Mouse (Mus musculus) heart, embryonic 11.5 days (tissue): ENCODE results near the gene Tfip11. TPM values are rescaled to one million over a fixed set of nuclear protein-coding genes. Genes with fewer than 3 reads are reported as not detected.

ENCODE experiments used
- ATAC-seq: fragments of 200-750 bp; cut with Nextera tagmentation; replicated peaks from 2 replicates; pipeline ENCODE4 v1.8.0; 2017; ENCODE audit warnings: moderate library complexity; ENCODE audit not compliant: insufficient number of reproducible peaks, low FRiP score, low TSS enrichment
- H3K27ac ChIP-seq: fragments of 300-500 bp; sonication (generic); 2 replicates; pipeline ENCODE4 v1.5.1; 2014; ENCODE audit warnings: mild to moderate bottlenecking, low read depth, low read length
- H3K27me3 ChIP-seq: fragments of 300-500 bp; sonication (generic); 2 replicates; pipeline ENCODE4 v1.6.1; 2014; ENCODE audit warnings: mild to moderate bottlenecking, low read length, mixed read lengths; ENCODE audit not compliant: control insufficient read depth, insufficient read depth
- H3K36me3 ChIP-seq: fragments of 300-500 bp; sonication (generic); 2 replicates; pipeline ENCODE4 v1.6.1; 2014; ENCODE audit warnings: mild to moderate bottlenecking, low read length, moderate library complexity, mixed read lengths; ENCODE audit not compliant: control insufficient read depth, insufficient read depth
- H3K4me1 ChIP-seq: fragments of 300-500 bp; sonication (generic); 2 replicates; pipeline ENCODE4 v1.6.1; 2014; ENCODE audit warnings: low read length; ENCODE audit not compliant: control insufficient read depth, insufficient read depth
- H3K4me2 ChIP-seq: fragments of 300-500 bp; sonication (generic); 2 replicates; pipeline ENCODE4 v1.6.1; 2014; ENCODE audit warnings: mild to moderate bottlenecking, moderate library complexity
- H3K4me3 ChIP-seq: fragments of 300-500 bp; sonication (generic); 2 replicates; pipeline ENCODE4 v1.5.1; 2014; ENCODE audit warnings: low read depth, low read length
- H3K9ac ChIP-seq: fragments of 300-500 bp; sonication (generic); 2 replicates; pipeline ENCODE4 v1.6.1; 2014; ENCODE audit warnings: mild to moderate bottlenecking, low read depth, low read length, moderate library complexity
- H3K9me3 ChIP-seq: fragments of 300-500 bp; sonication (generic); replicated peaks from 2 replicates; pipeline ENCODE4 v1.6.1; 2016; ENCODE audit warnings: low read length; ENCODE audit not compliant: control insufficient read depth
- WGBS: fragments of 180-500 bp; shearing (Covaris S2); extraction: QIAGEN DNeasy Blood & Tissue Kit; methylation state at CpG from one replicate; pipeline ENCODE4 v1.1.7; 2014; ENCODE audit not compliant: insufficient replicate concordance; 5-methylcytosine and 5-hydroxymethylcytosine counted together
- polyA plus RNA-seq: library from polyadenylated mRNA; unstranded; fragments of >200 nt; fragmentation: Nextera tagmentation; extraction: Ambion mirVana; gene quantifications from 2 replicates; pipeline ENCODE4 v1.2.1, GENCODE M21; 2014

Gene Tfip11
- polyA plus RNA-seq, 1 experiment from 2014 or later, result 13.7 TPM

DNA sequence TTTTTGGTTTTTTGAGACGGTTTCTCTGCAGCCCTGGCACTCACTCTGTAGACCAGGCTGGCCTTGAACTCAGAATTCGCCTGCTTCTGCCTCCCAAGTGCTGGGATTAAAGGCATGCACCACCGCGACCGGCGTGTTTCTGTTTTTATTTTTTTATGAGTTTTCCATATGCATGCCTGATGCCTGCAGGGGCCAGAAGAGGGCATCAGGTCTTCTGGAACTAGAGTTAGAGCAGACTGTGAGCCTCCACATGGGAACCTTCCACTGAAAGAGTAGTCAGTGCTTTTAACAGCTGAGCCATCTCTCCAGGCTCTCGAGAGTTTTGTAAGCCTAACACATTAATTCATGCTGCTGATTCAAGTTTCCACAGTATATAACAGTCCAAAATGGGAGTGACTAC, 13.1 kb downstream of the Tfip11 start:
- Histone ChIP-seq H3K9ac (no peak overlapping the region), H3K9me3 (no peaks in the 10 kb centered on the region), H3K4me3 (no peak overlapping the region), H3K36me3 (peaks cover 25% of the 10 kb centered on the region), H3K4me2 (no peak overlapping the region), H3K4me1 (peaks cover 5% of the 10 kb centered on the region), H3K27ac (no peak overlapping the region), H3K27me3 (no peaks in the 10 kb centered on the region)
- no peak for ATAC-seq
- 72% methylated on average over 7 of the region's 7 CpGs for whole genome bisulfite sequencing

DNA sequence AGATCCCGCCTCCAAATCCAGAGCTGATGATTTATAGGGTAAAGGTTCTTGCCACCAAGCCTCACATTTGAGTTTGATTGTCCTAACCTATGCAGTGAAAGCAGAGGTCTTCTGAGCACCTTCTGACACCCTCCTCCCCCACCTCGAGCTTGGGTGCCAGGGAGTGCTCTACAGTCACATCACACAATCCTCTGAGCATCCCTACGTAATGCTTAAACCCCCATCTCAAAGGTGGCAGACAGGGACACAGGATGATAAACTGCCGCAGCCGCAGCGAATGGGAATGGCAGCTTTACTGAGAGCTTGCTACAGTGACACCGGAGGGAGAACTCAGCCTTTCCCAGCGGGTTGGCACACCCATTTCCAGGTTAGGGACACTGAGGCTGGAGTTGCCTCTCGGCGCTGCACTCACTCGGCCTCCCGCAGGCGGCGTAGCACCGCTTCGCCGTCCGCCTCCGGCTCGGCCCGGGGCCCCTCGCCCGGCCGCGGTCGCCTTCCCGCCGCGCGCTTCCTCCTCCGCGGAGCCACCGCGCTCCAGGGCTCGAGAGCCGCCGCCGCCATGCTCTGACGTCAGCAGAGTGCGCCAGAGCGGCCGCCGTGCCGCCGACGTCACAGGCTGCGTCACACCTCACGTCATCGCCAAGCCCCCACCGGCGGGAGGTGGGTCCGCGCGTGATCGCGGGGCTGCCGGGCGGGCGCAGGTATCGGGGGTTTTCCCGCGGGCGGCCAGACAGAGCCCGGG, 16.5 kb downstream of the Tfip11 start, which contains the start of the genes Srrd and Hps4:
Gene Srrd (minus strand): TSS at position 578 of the 742 bp plus-strand sequence.
Gene Hps4 (plus strand): TSS at position 621 of the 742 bp plus-strand sequence.
- ATAC-seq, result peak; percentile 69
- 2% methylated on average over 58 of the region's 64 CpGs for WGBS

DNA sequence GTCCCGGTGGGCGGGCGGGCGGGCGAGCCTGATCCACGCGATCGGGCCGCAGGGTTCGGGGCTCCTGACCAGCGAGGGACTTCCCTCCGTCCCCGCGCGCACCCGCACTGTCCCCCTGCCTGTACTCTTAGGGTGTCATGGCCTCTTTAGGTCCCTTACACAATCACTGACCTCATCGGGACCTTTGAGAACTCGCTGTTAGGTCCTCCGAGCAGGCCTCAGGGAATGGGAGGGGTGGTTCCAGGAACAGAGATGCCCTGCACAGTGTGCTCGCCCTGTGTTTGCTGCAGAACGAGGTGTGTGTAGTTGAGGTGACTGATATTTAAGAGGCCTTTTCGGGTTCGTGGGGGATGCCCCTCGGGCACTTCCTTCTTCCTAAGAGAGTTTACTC, 17.0 kb downstream of the Tfip11 start:
- H3K9ac ChIP-seq, result peak overlapping the region; percentile 88
- H3K27me3 ChIP-seq, result no peaks in the 10 kb centered on the region
- peak; percentile 72 for ATAC-seq
- H3K4me2 ChIP-seq, result peak overlapping the region; percentile 87
- H3K27ac ChIP-seq, result no peak overlapping the region
- H3K36me3 ChIP-seq, result peaks cover 4% of the 10 kb centered on the region
- peaks cover 5% of the 10 kb centered on the region for H3K4me1 ChIP-seq
- H3K9me3 ChIP-seq, result no peaks in the 10 kb centered on the region
- H3K4me3 ChIP-seq, result peak overlapping the region; percentile 95
- under 1% methylated on average over 24 of the region's 24 CpGs for WGBS

More for the DNA sequence above, 16.5 kb downstream of the Tfip11 start, which contains the start of the genes Srrd and Hps4:
- H3K4me1 ChIP-seq, result peaks cover 5% of the 10 kb centered on the region
- H3K27me3 ChIP-seq, result no peaks in the 10 kb centered on the region
- no peaks in the 10 kb centered on the region for H3K9me3 ChIP-seq
- H3K27ac ChIP-seq, result no peak within 1 kb of the TSS
- H3K4me3 ChIP-seq, result peak within 1 kb of the TSS; percentile 95
- peaks cover 6% of the 10 kb centered on the region for H3K36me3 ChIP-seq
- peak within 1 kb of the TSS; percentile 87 for H3K4me2 ChIP-seq
- peak within 1 kb of the TSS; percentile 88 for H3K9ac ChIP-seq

DNA sequence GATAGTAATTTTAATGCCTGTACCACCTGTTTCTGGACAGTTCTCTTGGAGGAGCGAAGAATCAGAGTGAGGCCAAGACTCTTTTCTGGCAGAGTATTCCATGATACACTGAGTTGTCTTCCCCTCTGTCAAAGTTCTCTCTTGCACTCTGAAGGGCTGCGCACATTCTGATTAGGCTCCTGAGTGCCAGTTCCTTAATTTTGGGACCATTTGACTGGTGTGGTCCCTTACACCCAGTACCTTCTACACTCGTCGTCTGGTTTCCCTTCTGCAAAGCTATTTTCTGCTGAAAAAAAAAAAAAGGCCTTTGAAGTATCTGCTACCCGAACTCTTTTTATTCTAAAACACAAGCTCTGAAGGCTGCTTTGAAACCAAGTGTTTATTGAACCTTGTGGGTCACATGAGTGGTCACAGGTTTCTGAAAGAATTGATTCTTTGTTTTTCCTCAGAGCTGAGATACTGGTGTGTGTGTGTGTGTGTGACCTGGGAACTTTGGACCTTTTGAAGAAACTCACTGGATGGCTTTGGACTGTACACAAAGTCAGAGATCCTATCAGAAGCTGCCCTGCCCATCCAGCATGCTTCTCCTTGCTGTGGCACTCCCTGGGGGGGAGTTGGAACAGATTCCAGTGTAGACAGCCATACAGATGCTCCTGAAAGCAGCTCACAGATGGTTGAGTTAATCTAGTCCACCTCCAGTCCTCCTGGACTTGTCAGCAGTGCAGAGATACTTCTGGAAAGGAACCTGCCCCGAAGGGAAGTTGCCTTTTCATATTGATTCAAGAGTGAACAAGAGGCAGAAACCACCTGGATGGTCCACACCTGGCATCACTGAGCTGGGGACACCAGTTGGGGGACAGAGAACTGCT, 18.2 kb downstream of the Tfip11 start:
- WGBS, result 77% methylated on average over 6 of the region's 6 CpGs
- H3K27me3 ChIP-seq, result no peaks in the 10 kb centered on the region
- H3K27ac ChIP-seq, result no peak overlapping the region

DNA sequence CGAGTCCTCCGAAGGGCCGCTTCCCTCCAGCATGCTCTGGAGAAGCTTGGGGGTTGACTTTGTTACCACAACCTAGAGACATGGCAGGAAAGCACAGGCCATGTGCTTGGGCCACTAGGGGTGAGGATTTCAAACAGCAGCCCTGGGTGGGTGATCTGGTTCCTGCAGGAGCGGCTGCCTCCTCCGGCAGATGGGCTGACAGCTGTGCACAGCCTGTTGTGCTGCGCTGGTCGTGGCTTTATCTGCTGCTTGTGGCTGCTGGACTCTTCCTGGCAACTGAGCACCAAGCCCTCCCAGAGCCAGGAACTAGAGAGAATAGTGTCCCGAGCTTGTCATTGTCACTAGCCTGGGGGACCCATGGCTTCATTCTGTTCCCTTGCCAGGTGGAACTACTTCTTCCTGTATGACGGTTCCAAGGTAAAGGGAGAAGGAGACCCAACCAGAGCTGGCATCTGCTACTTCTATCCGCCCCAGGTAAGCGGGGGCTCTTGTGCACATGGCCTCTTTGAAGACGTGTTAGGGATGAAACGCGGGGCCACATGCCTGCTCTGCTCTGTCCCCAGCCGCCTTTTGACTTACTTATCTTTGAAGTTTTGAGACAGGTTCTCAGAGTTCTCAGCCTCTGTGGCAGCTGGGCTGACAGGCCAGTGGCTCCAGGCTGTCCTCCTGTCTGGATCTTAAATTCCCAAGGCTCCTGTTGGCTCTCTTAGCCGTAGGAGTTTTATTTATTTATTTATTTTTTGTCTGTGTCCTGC, 20.2 kb downstream of the Tfip11 start:
- peaks cover 5% of the 10 kb centered on the region for H3K4me1 ChIP-seq
- H3K9me3 ChIP-seq, result no peaks in the 10 kb centered on the region
- H3K27ac ChIP-seq, result no peak overlapping the region
- no peak overlapping the region for H3K4me3 ChIP-seq
- no peak overlapping the region for H3K4me2 ChIP-seq
- H3K9ac ChIP-seq, result no peak overlapping the region
- no peaks in the 10 kb centered on the region for H3K27me3 ChIP-seq
- 78% methylated on average over 16 of the region's 16 CpGs for WGBS
- peaks cover 6% of the 10 kb centered on the region; the same call in 1 of the 2 replicates for H3K36me3 ChIP-seq
- ATAC-seq, result no peak

More for the DNA sequence above, 18.2 kb downstream of the Tfip11 start:
- Histone ChIP-seq H3K9me3 (no peaks in the 10 kb centered on the region), H3K9ac (no peak overlapping the region), H3K4me3 (no peak overlapping the region), H3K4me2 (no peak overlapping the region), H3K4me1 (peaks cover 5% of the 10 kb centered on the region), H3K36me3 (peaks cover under 1% of the 10 kb centered on the region; the same call in 1 of the 2 replicates)
- no peak for ATAC-seq

DNA sequence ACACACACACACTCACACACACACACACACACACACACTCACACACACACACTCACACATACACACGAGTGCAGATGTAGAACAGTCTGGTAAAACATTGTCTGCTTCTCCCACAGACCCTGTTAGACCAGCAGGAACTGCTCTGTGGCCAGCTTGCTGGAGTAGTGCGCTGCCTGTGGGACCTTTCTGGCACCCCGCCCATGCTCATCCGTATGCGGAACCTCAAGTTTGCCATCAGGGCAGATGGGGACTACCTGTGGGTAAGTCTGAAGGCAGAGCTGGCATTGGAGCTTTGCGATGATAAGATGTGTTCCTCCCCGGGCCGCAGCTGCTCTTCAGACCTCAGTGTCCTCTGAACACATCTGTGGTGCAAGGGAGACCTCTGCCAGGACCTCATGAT, 23.0 kb downstream of the Tfip11 start:
- no peaks in the 10 kb centered on the region for H3K4me1 ChIP-seq
- no peak overlapping the region for H3K9ac ChIP-seq
- H3K27ac ChIP-seq, result no peak overlapping the region
- H3K9me3 ChIP-seq, result no peaks in the 10 kb centered on the region
- H3K36me3 ChIP-seq, result peaks cover 9% of the 10 kb centered on the region; the same call in 1 of the 2 replicates
- no peaks in the 10 kb centered on the region; the same call in 1 of the 2 replicates for H3K27me3 ChIP-seq
- no peak for ATAC-seq
- H3K4me3 ChIP-seq, result no peak overlapping the region
- 90% methylated on average over 8 of the region's 8 CpGs for WGBS
- H3K4me2 ChIP-seq, result no peak overlapping the region

DNA sequence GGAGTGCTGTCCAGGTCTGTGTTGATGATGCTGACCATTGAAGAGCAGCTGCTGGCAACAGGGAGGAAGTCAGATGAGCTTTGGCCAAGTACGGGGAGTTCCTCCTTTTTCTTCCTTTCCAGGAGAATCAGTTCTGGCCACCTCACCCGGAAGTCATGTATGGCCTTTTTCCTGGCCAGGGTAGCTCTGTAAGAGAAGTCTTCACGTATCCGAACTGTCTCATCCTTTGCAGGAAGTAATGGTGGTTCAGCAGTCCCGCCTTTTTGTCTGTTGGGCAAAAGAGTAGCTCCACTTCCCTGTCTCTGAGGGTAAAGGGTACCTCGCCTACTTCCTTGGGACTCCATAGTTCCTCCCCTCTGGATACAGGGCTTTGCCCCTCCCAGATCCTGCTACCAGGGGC, 29.3 kb downstream of the Tfip11 start:
- Histone ChIP-seq H3K36me3 (peaks cover 5% of the 10 kb centered on the region; the same call in 1 of the 2 replicates), H3K4me3 (no peak overlapping the region), H3K9ac (no peak overlapping the region), H3K27me3 (peaks cover 5% of the 10 kb centered on the region), H3K4me2 (no peak overlapping the region), H3K4me1 (peaks cover 7% of the 10 kb centered on the region; the same call in 1 of the 2 replicates), H3K9me3 (no peaks in the 10 kb centered on the region), H3K27ac (no peak overlapping the region)
- 88% methylated on average over 6 of the region's 6 CpGs for WGBS
- no peak for ATAC-seq

DNA sequence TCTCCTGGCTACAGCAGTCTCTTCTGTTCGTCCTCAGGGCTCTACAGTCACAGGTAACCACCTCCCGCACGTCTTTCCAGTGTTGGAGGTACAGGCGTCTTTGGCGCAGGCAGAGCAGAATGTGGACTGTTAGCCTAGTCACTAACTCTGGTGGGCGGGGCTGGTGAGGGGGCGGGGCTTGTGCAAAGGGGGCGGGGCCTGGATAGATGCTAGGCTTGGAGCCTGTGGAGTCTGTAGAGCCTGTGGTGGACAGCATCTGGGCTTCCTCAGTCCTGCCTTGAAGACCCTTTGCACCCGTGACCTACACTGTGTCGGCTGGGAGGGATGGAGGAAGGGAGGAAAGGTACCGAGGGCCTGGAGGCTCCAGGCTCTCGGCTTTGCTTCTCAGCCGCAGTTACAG, 29.8 kb downstream of the Tfip11 start, which contains the start of gene Gm6583:
Gene Gm6583 (minus strand): TSS at position 124 of the 400 bp plus-strand sequence.
- Histone ChIP-seq H3K4me2 (no peak within 1 kb of the TSS), H3K4me3 (no peak within 1 kb of the TSS), H3K9ac (no peak within 1 kb of the TSS), H3K4me1 (peaks cover 7% of the 10 kb centered on the region; the same call in 1 of the 2 replicates), H3K27ac (no peak within 1 kb of the TSS), H3K27me3 (peaks cover 5% of the 10 kb centered on the region), H3K36me3 (peaks cover 5% of the 10 kb centered on the region; the same call in 1 of the 2 replicates), H3K9me3 (no peaks in the 10 kb centered on the region)
- ATAC-seq, result peak; percentile 14; the same call in 1 of the 2 replicates
- 56% methylated on average over 13 of the region's 13 CpGs for WGBS
